Mouse (Mus musculus): ENCODE results near the gene Prpsap1.
"Not testable (repeated sequence)": the region's sequence is repeated elsewhere in the genome, so short reads cannot be mapped to it uniquely, and the experiment has no call there.

Gene Prpsap1

GRCm38 (mm10) chr11:116488693-116489375 lies 5.2 kb downstream of the Prpsap1 start:
- in situ Hi-C loops (cut with MboI; ENCODE audit: low sequenced_read_pairs), result no loop called here

- in situ Hi-C loops (cut with MboI; ENCODE audit: low sequenced_read_pairs), result no loop called here
Measured at GRCm38 (mm10) chr11:116488207-116488606, 5.8 kb downstream of the Prpsap1 start.

GRCm38 (mm10) chr11:116484261-116484660 lies 9.7 kb downstream of the Prpsap1 start:
- in situ Hi-C loops (cut with MboI; ENCODE audit: low sequenced_read_pairs), result no loop called here

DNA sequence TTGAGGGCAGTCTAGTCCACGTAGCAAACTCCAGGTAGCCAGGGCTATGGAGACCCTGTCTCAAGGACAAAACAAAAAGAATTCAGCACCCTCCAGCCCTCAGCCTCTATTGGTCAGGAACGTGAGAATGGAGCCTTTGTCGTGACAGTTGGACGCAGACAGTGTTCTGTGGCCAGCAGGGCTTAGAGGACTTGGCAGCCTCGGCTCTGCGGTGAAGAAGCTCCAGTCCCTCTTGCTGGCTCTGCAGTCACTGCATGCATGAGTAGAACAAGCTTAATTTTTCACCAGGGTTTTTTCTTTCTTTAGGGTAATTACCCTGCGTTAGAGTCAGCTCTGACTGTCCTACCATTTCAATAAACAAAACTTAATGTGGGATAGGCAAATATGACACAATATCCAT lies 12.2 kb downstream of the Prpsap1 start:
- in situ Hi-C loops (cut with MboI; ENCODE audit: low sequenced_read_pairs), result no loop called here

DNA sequence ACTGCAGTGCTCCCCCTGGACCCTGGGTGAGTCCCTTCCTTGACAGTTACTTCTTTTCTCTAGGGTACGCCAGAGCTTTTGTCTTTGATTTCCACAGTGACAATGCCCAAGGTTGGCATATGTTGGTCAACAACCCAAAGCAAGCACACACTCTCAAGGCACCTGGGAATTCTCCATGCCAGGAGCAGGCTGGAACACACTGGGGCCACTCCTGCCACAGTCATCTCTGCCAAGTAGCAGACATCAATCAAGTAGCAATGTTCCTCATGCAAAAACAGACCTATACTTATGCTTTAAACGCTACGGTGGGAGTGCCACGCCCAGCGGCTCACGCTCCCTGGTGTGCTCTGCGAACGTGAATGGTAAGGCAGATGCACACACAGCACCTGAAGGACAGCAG lies 13.0 kb downstream of the Prpsap1 start:
- in situ Hi-C loops (cut with MboI; ENCODE audit: low sequenced_read_pairs), result no loop called here

- in situ Hi-C loops (cut with MboI; ENCODE audit: low sequenced_read_pairs), result no loop called here
Measured at GRCm38 (mm10) chr11:116479832-116480231, 14.2 kb downstream of the Prpsap1 start.

GRCm38 (mm10) chr11:116478978-116479377 lies 15.0 kb downstream of the Prpsap1 start:
- in situ Hi-C loops (cut with MboI; ENCODE audit: low sequenced_read_pairs), result no loop called here

GRCm38 (mm10) chr11:116477160-116477759 lies 16.7 kb downstream of the Prpsap1 start:
- in situ Hi-C loops (cut with MboI; ENCODE audit: low sequenced_read_pairs), result no loop called here

DNA sequence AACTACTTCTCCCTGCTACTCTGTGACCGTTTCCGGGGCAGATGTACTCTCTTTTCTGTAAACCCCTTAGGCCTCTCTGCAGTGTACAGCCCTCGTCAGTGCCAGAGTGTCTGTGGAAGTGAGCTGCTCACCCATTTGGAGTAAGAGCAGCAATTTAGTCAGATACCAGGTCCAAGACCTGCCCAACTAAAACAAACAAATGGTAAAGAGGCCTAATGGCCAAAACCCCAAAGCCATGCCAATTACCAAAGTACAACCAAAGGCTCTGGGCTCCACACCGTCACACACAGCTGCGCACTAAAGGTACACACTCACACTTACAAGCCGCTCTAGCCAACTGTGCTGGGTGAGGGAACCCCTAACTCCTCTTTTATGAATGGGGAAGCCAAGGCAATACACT lies 17.3 kb downstream of the Prpsap1 start:
- in situ Hi-C loops (cut with MboI; ENCODE audit: low sequenced_read_pairs), result no loop called here

DNA sequence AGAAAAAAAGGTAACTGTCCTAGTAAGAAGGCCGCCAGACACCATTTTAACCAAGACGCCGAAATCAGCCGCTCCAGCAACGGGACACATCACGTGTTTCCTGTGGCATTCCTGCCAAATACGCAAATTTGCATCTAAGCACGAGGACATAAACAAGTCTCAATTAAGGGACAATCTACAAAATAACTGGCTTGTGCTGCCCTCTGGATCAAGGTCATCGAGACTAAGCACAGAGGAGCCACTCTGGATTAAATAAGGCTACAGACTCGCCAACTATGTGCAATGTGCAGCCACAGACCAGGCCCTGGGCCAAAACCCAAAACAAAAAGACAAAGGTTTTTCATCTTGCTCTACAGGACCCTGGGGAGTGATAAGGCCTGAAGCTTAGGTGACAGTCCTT lies 18.0 kb downstream of the Prpsap1 start:
- in situ Hi-C loops (cut with MboI; ENCODE audit: low sequenced_read_pairs), result no loop called here

DNA sequence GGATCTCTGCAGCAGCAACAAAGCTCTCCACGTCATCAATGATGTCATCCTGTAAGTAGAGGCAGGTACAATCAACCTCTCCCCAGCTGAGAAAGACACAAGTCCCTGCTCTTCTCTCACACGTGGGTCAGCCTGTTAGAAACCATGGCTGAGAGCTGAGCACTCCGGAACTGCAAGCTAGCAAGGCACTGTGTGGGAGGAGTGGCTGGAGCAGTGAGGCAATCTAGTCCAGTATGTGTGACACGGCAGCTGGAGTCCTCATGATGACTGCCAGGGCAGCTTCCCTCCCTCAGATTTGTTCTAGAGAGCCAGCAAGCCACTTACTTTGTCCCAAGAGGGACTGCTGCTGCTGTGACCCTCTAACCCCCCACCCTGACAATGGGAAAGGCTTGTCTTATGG lies 21.7 kb downstream of the Prpsap1 start:
- in situ Hi-C loops (cut with MboI; ENCODE audit: low sequenced_read_pairs), result no loop called here

- in situ Hi-C loops (cut with MboI; ENCODE audit: low sequenced_read_pairs), result no loop called here
Measured at GRCm38 (mm10) chr11:116470896-116471295, 23.1 kb downstream of the Prpsap1 start.

DNA sequence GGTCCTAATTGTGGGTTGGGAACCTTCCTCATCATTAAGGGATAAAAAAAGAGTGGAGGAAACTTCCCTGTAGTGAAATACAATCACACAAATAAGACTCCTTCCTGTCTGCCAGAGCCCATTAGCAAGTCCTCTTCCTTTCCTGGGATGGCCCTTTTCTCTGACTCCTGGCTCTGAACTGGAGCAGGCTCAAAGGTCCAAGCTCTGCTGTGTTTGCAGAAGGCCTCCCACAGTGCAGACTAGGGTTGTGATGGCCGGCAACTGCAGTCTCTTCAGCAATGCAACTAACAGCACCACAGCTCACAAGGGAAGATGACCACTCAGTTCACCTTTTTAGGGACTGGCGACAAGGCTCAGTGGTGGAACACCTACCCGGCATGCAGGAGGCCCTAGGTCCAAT lies 23.8 kb downstream of the Prpsap1 start:
- in situ Hi-C loops (cut with MboI; ENCODE audit: low sequenced_read_pairs), result no loop called here

- in situ Hi-C loops (cut with MboI; ENCODE audit: low sequenced_read_pairs), result not testable (repeated sequence)
Measured at GRCm38 (mm10) chr11:116468338-116468737, 25.7 kb downstream of the Prpsap1 start.

GRCm38 (mm10) chr11:116466141-116466540 lies 27.9 kb downstream of the Prpsap1 start, which contains the start of gene Qrich2:
TSS of gene Qrich2 (minus strand) at chr11:116466241.
- in situ Hi-C loops (cut with MboI; ENCODE audit: low sequenced_read_pairs), result no loop called here

GRCm38 (mm10) chr11:116463833-116464232 lies 30.2 kb downstream of the Prpsap1 start:
- in situ Hi-C loops (cut with MboI; ENCODE audit: low sequenced_read_pairs), result no loop called here

DNA sequence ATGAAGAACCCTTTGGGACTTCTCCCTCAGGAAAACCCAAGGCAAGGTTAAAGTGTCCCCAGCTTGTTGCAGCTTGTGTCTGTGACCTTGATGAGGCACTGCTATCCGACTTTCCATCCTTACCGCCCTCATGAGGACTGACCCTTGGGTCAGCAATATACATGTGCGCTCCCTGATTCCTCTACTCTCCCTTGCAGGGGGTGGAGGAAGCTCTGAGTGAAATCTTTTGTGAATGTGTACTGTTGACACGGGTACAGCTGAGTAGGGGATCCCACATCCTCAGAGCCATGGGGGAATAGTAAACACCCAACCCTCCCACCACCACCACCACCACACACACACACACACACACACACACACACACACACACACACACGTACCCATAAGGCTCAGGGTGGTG lies 30.7 kb downstream of the Prpsap1 start:
- in situ Hi-C loops (cut with MboI; ENCODE audit: low sequenced_read_pairs), result no loop called here

DNA sequence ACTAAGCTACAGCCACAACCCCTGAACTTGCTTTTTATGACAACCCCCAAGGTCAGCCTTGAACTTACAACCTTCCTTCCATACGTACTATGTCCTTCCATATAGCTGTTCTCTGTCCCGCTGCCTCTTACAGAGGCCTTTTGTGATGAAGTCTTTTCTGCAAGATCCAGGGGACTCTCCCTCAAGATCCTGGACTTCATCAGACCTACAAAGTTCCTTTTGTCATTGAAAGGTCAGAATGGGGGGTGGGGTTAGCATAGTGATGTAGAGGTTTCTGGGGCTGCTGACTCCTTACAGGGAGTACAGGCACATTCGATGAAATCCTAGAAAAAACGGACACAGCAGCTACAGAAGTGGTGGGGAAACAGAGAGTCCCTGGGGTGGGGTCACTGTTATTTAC lies 34.2 kb downstream of the Prpsap1 start:
- in situ Hi-C loops (cut with MboI; ENCODE audit: low sequenced_read_pairs), result loop anchor here (10.0 kb wide), 1 partner anchor 235 kb away; no protein-coding TSS in a partner anchor

- in situ Hi-C loops (cut with MboI; ENCODE audit: low sequenced_read_pairs), result loop anchor here (10.0 kb wide), 1 partner anchor 231 kb away; no protein-coding TSS in a partner anchor
Measured at GRCm38 (mm10) chr11:116456234-116456633, 37.8 kb downstream of the Prpsap1 start.

DNA sequence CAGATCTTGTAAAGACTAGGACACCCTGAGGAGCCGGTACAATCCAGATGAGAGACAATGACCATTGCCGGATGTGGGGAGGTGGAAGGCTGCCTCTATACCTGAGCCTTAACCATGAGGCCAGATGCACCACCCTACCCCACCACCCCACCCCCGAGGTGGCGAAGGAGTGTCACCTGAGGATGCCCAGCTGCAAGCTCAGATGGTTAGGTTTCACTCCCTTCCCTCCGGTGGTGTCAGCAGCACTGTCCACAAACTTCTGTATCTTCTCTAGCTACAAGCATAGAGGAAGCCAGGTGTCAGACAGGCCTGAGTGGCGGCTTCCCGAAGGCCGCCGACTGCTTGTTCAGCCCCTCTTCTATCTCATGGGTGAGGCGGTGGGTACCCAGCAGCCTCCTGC lies 40.1 kb downstream of the Prpsap1 start:
- in situ Hi-C loops (cut with MboI; ENCODE audit: low sequenced_read_pairs), result loop anchor here (10.0 kb wide), 1 partner anchor 229 kb away; no protein-coding TSS in a partner anchor

DNA sequence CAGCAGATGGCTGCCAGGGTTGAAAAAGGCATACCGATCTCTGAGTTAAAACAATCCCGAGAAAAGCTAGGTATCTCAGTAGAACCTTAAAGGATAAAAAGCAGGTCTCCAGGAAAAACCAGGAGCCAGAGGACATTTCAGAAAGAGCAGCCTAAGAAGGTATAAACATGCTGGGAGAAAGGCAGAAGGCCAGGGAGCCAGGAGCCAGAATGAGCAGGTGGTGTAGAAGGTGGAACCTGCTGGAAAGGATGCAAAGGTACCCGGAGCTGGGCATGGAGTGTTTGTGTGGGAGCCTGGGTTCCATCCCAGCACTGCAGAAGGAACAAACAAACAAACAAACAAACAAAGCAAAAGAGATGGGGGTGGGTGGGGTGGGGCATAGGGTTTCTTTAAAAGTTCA lies 44.7 kb downstream of the Prpsap1 start:
- in situ Hi-C loops (cut with MboI; ENCODE audit: low sequenced_read_pairs), result loop anchor here (5.0 kb wide), 1 partner anchor 132 kb away; no protein-coding TSS in a partner anchor

- in situ Hi-C loops (cut with MboI; ENCODE audit: low sequenced_read_pairs), result loop anchor here (5.0 kb wide), 1 partner anchor 131 kb away; no protein-coding TSS in a partner anchor
Measured at GRCm38 (mm10) chr11:116447822-116448221, 46.2 kb downstream of the Prpsap1 start.

Measured in CH12F3 (cell line).